Mouse (Mus musculus): Measurements from ENCODE around the gene Postn.
A peak's percentile ranks its signal among the peaks of the same experiment; 100 is the strongest.

Gene Postn

GRCm38 (mm10) chr3:54360897-54361296 lies at the start of gene Postn:
TSS of gene Postn (plus strand) at chr3:54361109.
- no peak for DNase-seq (ENCODE audit: extremely low read depth, insufficient read length, low spot score)

GRCm38 (mm10) chr3:54314055-54314454 lies 46.9 kb upstream of the Postn start:
- no peak for DNase-seq (ENCODE audit: extremely low read depth, insufficient read length, low spot score)

- DNase-seq (ENCODE audit: extremely low read depth, insufficient read length, low spot score) = peak; percentile 25
Observed at GRCm38 (mm10) chr3:54352891-54353652, 7.8 kb upstream of the Postn start.

DNA sequence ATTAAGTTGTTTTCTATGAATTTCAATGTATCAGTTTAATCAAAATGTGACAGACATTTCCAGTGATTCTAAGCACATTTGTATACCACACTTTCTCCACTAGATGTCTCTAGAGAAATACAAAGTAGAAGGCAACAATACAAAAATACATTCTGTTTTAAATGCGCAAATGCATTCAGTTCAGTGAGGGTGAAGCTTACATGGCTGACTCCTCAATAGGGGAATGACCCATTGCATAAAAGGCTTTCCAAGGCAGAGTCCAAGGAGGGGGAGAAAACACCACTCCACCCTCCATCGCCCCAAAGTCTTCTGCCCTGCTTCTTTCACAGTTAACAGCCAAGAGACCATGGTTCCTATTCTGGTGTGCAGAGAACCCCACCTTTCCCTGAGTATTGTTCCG lies 3.3 kb upstream of the Postn start:
- DNase-seq (ENCODE audit: extremely low read depth, insufficient read length, low spot score) = no peak

GRCm38 (mm10) chr3:54358463-54359189 lies 2.3 kb upstream of the Postn start:
- peak; percentile 13 for DNase-seq (ENCODE audit: extremely low read depth, insufficient read length, low spot score)

DNA sequence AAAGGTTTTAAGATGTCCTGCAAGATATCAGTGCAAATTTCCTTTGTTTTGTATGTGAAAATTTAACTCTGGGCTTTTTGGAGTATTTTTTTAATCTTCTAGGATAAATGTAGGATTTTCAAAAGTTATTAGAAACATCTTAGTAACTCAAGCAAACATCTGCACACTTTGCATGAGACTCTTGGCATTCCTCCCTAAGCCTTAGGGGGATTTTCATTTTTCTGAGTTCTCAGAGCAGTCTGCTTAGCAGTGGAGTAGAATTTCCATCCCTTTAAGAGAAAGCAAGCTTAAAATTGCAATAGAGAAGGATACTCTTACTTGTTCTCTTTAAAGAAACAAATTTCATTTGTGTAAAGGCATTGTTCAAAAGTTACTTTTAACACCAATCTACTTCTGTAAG lies 747 bp downstream of the Postn start:
- DNase-seq (ENCODE audit: extremely low read depth, insufficient read length, low spot score) = no peak

- DNase-seq (ENCODE audit: extremely low read depth, insufficient read length, low spot score) = no peak
Observed at GRCm38 (mm10) chr3:54371015-54371414, 10.1 kb downstream of the Postn start.

DNA sequence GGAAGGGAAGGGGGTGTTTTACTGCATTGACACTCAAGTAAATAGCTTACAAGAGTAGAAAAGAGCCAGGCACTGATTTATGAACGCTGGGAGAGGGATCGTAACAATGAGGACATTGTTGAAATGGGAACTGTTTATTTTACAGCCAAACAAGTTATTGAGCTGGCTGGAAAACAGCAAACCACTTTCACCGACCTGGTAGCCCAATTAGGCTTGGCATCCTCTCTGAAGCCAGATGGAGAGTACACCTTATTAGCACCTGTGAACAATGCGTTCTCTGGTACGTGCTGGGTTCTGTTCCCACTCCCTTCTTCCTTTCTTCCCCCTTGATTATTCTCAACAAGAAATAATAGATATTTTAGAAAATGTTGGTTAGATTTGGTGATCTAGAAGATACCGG lies 11.7 kb downstream of the Postn start:
- no peak for DNase-seq (ENCODE audit: extremely low read depth, insufficient read length, low spot score)

DNA sequence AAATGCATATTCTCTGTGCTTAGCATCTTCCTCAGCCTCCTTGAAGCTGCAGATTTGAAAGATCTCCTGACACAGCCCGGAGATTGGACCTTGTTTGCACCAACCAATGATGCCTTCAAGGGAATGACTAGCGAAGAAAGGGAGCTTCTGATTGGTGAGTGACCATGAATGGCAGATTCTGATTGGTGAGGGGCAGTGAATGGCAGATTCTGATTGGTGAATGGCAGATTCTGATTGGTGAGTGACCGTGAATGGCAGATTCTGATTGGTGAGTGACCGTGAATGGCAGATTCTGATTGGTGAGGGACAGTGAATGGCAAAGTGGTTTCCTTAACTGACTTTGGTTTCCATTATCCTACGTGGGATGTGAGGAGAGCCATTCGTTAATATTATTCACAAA lies 15.1 kb downstream of the Postn start:
- no peak for DNase-seq (ENCODE audit: extremely low read depth, insufficient read length, low spot score)

DNA sequence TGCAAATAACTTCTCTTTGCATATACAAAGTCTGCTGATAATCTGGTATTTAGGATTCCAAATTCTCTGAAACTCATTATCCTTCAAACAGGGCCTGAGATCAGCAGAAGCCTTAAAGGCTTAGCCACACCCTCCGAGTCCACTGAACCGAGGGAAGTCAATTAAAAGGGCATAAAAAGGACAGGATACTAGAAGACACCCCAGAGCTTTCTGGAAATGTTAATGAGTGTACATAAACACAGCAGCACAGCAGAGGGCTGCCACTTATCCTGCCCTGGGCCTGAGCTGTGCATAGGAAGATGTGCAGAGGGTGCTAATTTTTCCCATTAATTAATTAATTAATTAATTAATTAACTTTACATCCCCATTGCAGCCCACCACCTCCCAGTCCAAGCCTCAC lies 16.7 kb downstream of the Postn start:
- no peak for DNase-seq (ENCODE audit: extremely low read depth, insufficient read length, low spot score)

- DNase-seq (ENCODE audit: extremely low read depth, insufficient read length, low spot score) = no peak
Observed at GRCm38 (mm10) chr3:54378135-54378534, 17.2 kb downstream of the Postn start.

DNA sequence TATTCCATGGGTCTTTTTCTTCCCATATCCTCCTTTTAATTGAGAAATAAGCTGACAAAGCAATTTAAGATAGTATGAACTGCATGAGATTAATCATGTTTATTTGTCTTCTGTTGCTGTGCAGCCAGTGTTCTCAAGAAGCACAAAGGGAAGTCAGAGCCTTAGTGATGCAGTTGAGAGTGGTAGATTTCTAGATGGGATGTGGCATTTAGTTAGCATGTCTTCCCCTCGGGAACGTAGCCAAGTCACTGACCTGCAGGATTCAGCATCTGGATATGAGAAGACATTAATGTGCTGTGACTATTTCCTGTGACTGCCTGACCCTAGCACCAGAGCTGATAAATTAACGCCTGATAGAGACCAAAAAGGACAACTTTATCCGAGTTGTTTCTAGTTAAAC lies 19.1 kb downstream of the Postn start:
- DNase-seq (ENCODE audit: extremely low read depth, insufficient read length, low spot score) = no peak

DNA sequence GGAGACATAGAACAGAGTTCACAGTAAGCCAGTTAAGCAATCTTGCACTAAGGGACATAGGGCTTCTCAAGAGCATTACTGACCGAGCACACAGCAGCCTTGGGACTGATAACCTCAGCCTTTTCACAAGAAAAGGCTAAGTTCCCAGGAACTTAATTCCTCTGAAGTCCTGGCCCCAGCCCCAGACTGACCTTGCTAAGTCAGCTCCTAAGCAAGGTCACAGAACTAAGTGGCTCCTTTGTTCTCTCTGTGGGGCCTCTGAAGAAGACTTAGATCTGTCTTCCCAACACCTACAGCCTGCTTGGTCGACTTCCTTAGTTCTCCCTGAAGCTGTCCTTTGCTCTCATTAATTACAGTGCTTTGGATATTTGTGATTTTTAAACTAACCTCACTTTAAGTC lies 38.4 kb downstream of the Postn start:
- no peak for DNase-seq (ENCODE audit: extremely low read depth, insufficient read length, low spot score)

DNA sequence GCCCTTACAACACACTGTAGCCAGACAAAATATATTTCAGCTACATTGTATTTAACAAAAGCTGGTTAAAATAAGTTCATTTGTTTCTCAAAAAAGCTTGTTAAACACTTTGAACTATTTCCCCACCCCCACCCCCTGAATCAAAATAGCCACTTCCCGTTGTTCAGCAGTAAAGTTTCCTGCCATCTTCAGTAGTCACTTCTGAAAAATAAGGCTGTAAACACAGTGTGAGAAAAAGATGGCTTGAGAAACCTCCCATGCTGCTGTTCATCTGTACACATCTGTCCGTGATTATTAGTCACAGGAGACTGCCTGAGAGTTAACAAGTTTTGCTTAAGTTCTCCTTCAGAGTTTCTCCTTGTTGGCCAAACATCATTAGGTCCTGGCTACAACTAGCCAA lies 39.0 kb downstream of the Postn start:
- no peak for DNase-seq (ENCODE audit: extremely low read depth, insufficient read length, low spot score)

DNA sequence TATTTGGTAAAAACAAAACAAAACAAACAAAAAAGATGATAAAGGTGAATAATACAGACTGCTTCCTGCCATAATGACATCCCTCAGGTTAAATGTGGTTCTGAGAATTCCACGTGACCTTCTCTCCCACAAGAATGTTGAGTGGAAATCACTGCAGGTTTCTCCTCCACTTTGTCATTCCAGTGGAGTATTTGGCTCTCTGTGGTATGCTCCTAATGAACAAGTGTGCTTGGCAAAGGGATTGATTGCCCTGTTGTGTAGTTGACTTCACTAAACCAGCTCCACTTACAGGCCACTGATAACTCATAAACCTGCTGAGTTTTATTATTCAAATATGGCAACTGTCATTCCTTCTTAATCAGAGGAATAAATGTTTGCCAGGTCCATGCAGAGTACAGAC lies 39.7 kb downstream of the Postn start:
- DNase-seq (ENCODE audit: extremely low read depth, insufficient read length, low spot score) = no peak

GRCm38 (mm10) chr3:54401706-54402105 lies 40.8 kb downstream of the Postn start:
- no peak for DNase-seq (ENCODE audit: extremely low read depth, insufficient read length, low spot score)

GRCm38 (mm10) chr3:54403791-54404190 lies 42.9 kb downstream of the Postn start:
- no peak for DNase-seq (ENCODE audit: extremely low read depth, insufficient read length, low spot score)

- DNase-seq (ENCODE audit: extremely low read depth, insufficient read length, low spot score) = no peak
Observed at GRCm38 (mm10) chr3:54406567-54406966, 45.7 kb downstream of the Postn start.

GRCm38 (mm10) chr3:54411052-54411451 lies 50.1 kb downstream of the Postn start:
- no peak for DNase-seq (ENCODE audit: extremely low read depth, insufficient read length, low spot score)

DNA sequence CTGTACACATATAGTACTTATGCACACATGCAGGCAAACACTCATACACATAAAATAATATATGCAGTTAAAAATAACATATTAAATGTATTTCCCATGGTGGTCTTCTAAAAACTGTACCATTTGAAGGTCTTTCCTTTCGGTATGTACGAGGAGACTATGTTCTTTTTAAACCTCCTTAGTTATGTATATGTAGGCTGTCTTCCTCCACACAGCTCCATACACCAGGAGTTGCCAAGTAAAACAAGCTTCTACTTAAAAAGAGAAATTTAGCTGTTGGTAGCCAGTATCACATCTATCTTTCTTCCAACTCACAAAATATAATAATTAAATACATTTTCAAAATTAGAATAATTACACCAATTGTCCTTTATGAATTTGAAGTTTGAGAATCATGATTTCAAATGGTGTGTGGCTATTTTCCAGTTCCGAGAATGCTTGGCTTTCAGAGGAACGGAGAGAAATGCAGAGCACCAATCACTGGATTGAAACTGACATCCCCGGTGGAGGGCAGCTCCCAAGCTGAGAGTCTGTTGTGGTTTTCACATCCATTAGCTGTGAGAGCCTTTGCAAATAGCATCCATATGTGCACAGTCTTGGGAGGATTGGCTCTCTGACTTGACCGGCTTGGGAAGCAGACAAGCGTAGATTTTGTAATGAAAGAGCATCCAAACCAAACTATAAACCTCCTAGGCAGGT lies 52.1 kb downstream of the Postn start:
- no peak for DNase-seq (ENCODE audit: extremely low read depth, insufficient read length, low spot score)

GRCm38 (mm10) chr3:54413584-54413897 lies 52.6 kb downstream of the Postn start:
- no peak for DNase-seq (ENCODE audit: extremely low read depth, insufficient read length, low spot score)

DNA sequence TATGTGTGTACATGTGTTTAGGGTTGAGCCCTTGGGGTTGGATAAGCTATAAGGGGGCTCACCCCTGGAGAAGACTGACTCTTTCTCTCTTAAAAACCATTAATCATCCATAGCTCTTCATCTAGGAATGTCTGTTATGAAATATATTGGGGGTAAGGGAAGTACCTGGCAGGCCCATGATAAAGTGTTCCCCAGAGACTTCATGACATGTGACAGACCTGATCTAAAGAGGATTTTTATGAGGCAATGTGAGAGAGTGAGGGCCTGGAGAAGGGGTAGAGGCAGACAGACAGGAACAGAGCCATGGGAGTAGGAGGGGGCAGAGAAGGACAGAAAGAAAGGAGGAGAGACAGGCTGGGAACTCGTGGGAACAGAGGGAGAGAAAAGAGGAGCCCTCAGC lies 53.5 kb downstream of the Postn start:
- no peak for DNase-seq (ENCODE audit: extremely low read depth, insufficient read length, low spot score)
